Mouse (Mus musculus): ENCODE results near the gene Ube4a. TPM values are rescaled to one million over a fixed set of nuclear protein-coding genes. Genes with fewer than 3 reads are reported as not detected.

Ube4a gene
- polyA plus RNA-seq, 2 experiments: 7.6 to 11.6 TPM

- DNase-seq (ENCODE audit: low read depth in 3 of 3, low spot score in 3 of 3) (peak; percentile 55 to 60 (median 56)), ATAC-seq (ENCODE audit: insufficient read depth) (peak; percentile 47)
- TF ChIP-seq EP300 (IDR thresholded peaks at IDR 0.05; ENCODE audit: low read depth) (no peak), CTCF (IDR thresholded peaks at IDR 0.05; ENCODE audit: low read depth) (no peak)
- no peaks in the 10 kb centered on the region for H3K36me3 ChIP-seq (replicated peaks; ENCODE audit: control insufficient read depth, insufficient read depth, low read depth)
- H3K4me3 ChIP-seq (ENCODE audit: insufficient read depth in 1 of 2, low read depth in 2 of 2, low read length in 2 of 2): peak overlapping the region; percentile 83 to 84
- H3K27ac ChIP-seq: peak overlapping the region; percentile 68
- H3K4me2 ChIP-seq (ENCODE audit: low read depth): peak overlapping the region; percentile 99
- peak overlapping the region; percentile 77 for H3K9ac ChIP-seq (replicated peaks)
- H3K27me3 ChIP-seq (ENCODE audit: control insufficient read depth, insufficient read depth, low read length): no peaks in the 10 kb centered on the region; the same call in 1 of the 2 replicates
- H3K4me1 ChIP-seq (replicated peaks; ENCODE audit: control insufficient read depth in 2 of 2, insufficient read depth in 2 of 2, low read length in 1 of 2): peaks cover 11 to 21% of the 10 kb centered on the region in 2 experiments
- no peaks in the 10 kb centered on the region for H3K9me3 ChIP-seq (ENCODE audit: control insufficient read depth, low read length)
- under 1% methylated on average over 29 of the region's 29 CpGs for WGBS (ENCODE audit: insufficient replicate concordance)
Observed at GRCm38 (mm10) chr9:44881941-44882435, 83.4 kb downstream of the Ube4a start.

- H3K36me3 ChIP-seq (replicated peaks; ENCODE audit: control insufficient read depth, insufficient read depth, low read depth): no peaks in the 10 kb centered on the region
- H3K27me3 ChIP-seq (ENCODE audit: control insufficient read depth, insufficient read depth, low read length): no peaks in the 10 kb centered on the region; the same call in 1 of the 2 replicates
- peak within 1 kb of the TSS; percentile 86 for H3K9ac ChIP-seq (replicated peaks)
- peaks cover 11 to 21% of the 10 kb centered on the region in 2 experiments for H3K4me1 ChIP-seq (replicated peaks; ENCODE audit: control insufficient read depth in 2 of 2, insufficient read depth in 2 of 2, low read length in 1 of 2)
- peak within 1 kb of the TSS; percentile 68 for H3K27ac ChIP-seq
- peak; percentile 89 to 92 (median 89) for DNase-seq (ENCODE audit: low read depth in 3 of 3, low spot score in 3 of 3)
- peak; percentile 89 for ATAC-seq (ENCODE audit: insufficient read depth)
- TF ChIP-seq CTCF (IDR thresholded peaks at IDR 0.05; ENCODE audit: low read depth) (no peak), EP300 (IDR thresholded peaks at IDR 0.05; ENCODE audit: low read depth) (peak; percentile 34; the same call in 1 of the 2 replicates)
- WGBS (ENCODE audit: insufficient replicate concordance): under 1% methylated on average over 60 of the region's 71 CpGs
- peak within 1 kb of the TSS; percentile 99 for H3K4me2 ChIP-seq (ENCODE audit: low read depth)
- H3K4me3 ChIP-seq (ENCODE audit: insufficient read depth in 1 of 2, low read depth in 2 of 2, low read length in 2 of 2): peak within 1 kb of the TSS; percentile 83 to 91
- no peaks in the 10 kb centered on the region for H3K9me3 ChIP-seq (ENCODE audit: control insufficient read depth, low read length)
Observed at GRCm38 (mm10) chr9:44881221-44881871, 84.1 kb downstream of the Ube4a start, which contains the start of gene Kmt2a. Kmt2a (minus strand) TSS chr9:44881296.

- Histone ChIP-seq H3K4me1 (replicated peaks; ENCODE audit: control insufficient read depth in 2 of 2, insufficient read depth in 2 of 2, low read length in 1 of 2) (peaks cover 11 to 21% of the 10 kb centered on the region in 2 experiments), H3K36me3 (replicated peaks; ENCODE audit: control insufficient read depth, insufficient read depth, low read depth) (no peaks in the 10 kb centered on the region), H3K9me3 (ENCODE audit: control insufficient read depth, low read length) (no peaks in the 10 kb centered on the region), H3K9ac (replicated peaks) (peak overlapping the region; percentile 86), H3K4me3 (ENCODE audit: insufficient read depth in 1 of 2, low read depth in 2 of 2, low read length in 2 of 2) (peak overlapping the region; percentile 83 to 91), H3K4me2 (ENCODE audit: low read depth) (peak overlapping the region; percentile 99), H3K27me3 (ENCODE audit: control insufficient read depth, insufficient read depth, low read length) (no peaks in the 10 kb centered on the region; the same call in 1 of the 2 replicates), H3K27ac (peak overlapping the region; percentile 64)
- WGBS (ENCODE audit: insufficient replicate concordance): under 1% methylated on average over 43 of the region's 44 CpGs
- TF ChIP-seq EP300 (IDR thresholded peaks at IDR 0.05; ENCODE audit: low read depth): no peak
- no peak for TF ChIP-seq CTCF (IDR thresholded peaks at IDR 0.05; ENCODE audit: low read depth)
- ATAC-seq (ENCODE audit: insufficient read depth) (peak; percentile 36), DNase-seq (ENCODE audit: low read depth in 3 of 3, low spot score in 3 of 3) (no peak)
Observed at GRCm38 (mm10) chr9:44880309-44881081, 84.9 kb downstream of the Ube4a start.

- DNase-seq (ENCODE audit: low read depth in 3 of 3, low spot score in 3 of 3): no peak
- Histone ChIP-seq H3K4me3 (ENCODE audit: insufficient read depth in 1 of 2, low read depth in 2 of 2, low read length in 2 of 2) (peak overlapping the region; percentile 83 to 91), H3K36me3 (replicated peaks; ENCODE audit: control insufficient read depth, insufficient read depth, low read depth) (no peaks in the 10 kb centered on the region), H3K9me3 (ENCODE audit: control insufficient read depth, low read length) (no peaks in the 10 kb centered on the region), H3K4me2 (ENCODE audit: low read depth) (peak overlapping the region; percentile 99), H3K27ac (no peak overlapping the region), H3K9ac (replicated peaks) (peak overlapping the region; percentile 86), H3K4me1 (replicated peaks; ENCODE audit: control insufficient read depth in 2 of 2, insufficient read depth in 2 of 2, low read length in 1 of 2) (peaks cover 11 to 21% of the 10 kb centered on the region in 2 experiments), H3K27me3 (ENCODE audit: control insufficient read depth, insufficient read depth, low read length) (no peaks in the 10 kb centered on the region; the same call in 1 of the 2 replicates)
- TF ChIP-seq CTCF (IDR thresholded peaks at IDR 0.05; ENCODE audit: low read depth) (no peak), EP300 (IDR thresholded peaks at IDR 0.05; ENCODE audit: low read depth) (no peak)
- ATAC-seq (ENCODE audit: insufficient read depth): no peak
- 1% methylated on average over 13 of the region's 13 CpGs for WGBS (ENCODE audit: insufficient replicate concordance)
Observed at GRCm38 (mm10) chr9:44879694-44880271, 85.6 kb downstream of the Ube4a start.

Measured in liver, embryonic 14.5 days (tissue).